Mouse (Mus musculus) heart, embryonic 12.5 days (tissue): Measurements from ENCODE around the gene Usp35. TPM values are rescaled to one million over a fixed set of nuclear protein-coding genes. Genes with fewer than 3 reads are reported as not detected.

ENCODE experiments used
- ATAC-seq: fragments of 200-750 bp; cut with Nextera tagmentation; 2 replicates; pipeline ENCODE4 v1.8.0; 2017; ENCODE audit warnings: moderate TSS enrichment, moderate library complexity; ENCODE audit not compliant: insufficient number of reproducible peaks, low FRiP score
- H3K27ac ChIP-seq: fragments of 300-500 bp; sonication (generic); 2 replicates; pipeline ENCODE4 v1.5.1; 2016; ENCODE audit warnings: mild to moderate bottlenecking, moderate library complexity; ENCODE audit not compliant: poor library complexity, severe bottlenecking
- H3K27me3 ChIP-seq: fragments of 300-500 bp; sonication (generic); replicated peaks from 2 replicates; pipeline ENCODE4 v1.6.1; 2016; ENCODE audit warnings: mild to moderate bottlenecking, moderate library complexity
- H3K36me3 ChIP-seq: fragments of 300-500 bp; sonication (generic); 2 replicates; pipeline ENCODE4 v1.6.1; 2016; ENCODE audit warnings: mild to moderate bottlenecking, moderate library complexity
- H3K4me1 ChIP-seq: fragments of 300-500 bp; sonication (generic); replicated peaks from 2 replicates; pipeline ENCODE4 v1.6.1; 2016; ENCODE audit warnings: mild to moderate bottlenecking
- H3K4me2 ChIP-seq: fragments of 300-500 bp; sonication (generic); 2 replicates; pipeline ENCODE4 v1.6.1; 2016; ENCODE audit warnings: mild to moderate bottlenecking, moderate library complexity
- H3K4me3 ChIP-seq: fragments of 300-500 bp; sonication (generic); 2 replicates; pipeline ENCODE4 v1.5.1; 2016; ENCODE audit warnings: mild to moderate bottlenecking
- H3K9ac ChIP-seq: fragments of 300-500 bp; sonication (generic); 2 replicates; pipeline ENCODE4 v1.6.1; 2016; ENCODE audit warnings: mild to moderate bottlenecking, moderate library complexity
- H3K9me3 ChIP-seq: fragments of 300-500 bp; sonication (generic); replicated peaks from 2 replicates; pipeline ENCODE4 v1.6.1; 2016; ENCODE audit warnings: mild to moderate bottlenecking, moderate library complexity
- WGBS: fragments of 180-500 bp; shearing (Covaris S2); methylation state at CpG from one replicate; pipeline ENCODE4 v1.1.7; 2016; 5-methylcytosine and 5-hydroxymethylcytosine counted together
- polyA plus RNA-seq: library from polyadenylated mRNA; unstranded; fragments of >200 nt; fragmentation: Nextera tagmentation; extraction: Ambion mirVana; gene quantifications from 2 replicates; pipeline ENCODE4 v1.2.1, GENCODE M21; 2016

Gene Usp35
- polyA plus RNA-seq, 1 experiment from 2014 or later = 1.4 TPM

DNA sequence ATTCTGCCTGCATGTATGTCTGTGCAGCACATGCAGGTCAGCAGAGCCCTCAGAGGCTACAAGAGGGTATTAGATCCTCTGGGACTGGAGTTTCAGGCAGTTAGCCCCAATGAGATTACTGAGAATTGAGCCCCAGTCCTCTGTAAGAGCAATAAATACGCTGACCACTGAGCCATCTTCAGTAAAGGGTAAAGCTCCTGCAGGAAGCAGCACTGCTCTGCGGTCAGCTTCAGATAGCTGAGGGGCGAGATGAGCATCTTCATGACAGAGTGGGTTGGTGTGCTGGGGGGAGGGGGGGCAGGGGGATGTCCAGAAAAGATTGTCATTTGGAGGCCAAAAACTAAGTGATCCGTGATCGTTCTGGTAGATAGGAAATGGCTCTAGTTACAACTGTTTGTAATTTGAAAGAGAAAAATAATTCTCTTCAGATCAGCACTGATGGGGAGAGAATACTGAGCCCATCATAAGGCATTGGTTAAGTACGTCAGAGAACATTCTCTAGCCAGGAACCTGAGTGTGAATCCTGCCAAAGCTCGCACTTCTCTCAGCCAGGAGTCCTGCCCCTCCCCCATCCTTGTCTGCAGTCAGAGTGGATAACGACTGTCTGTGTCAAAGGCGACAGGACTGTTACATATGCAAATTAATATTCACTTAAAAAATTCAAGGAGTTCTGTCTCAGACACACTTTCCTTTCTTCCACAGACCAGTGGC lies 14.4 kb upstream of the Usp35 start:
- Histone ChIP-seq H3K9me3 (no peaks in the 10 kb centered on the region), H3K4me3 (no peak overlapping the region), H3K27me3 (no peaks in the 10 kb centered on the region), H3K27ac (no peak overlapping the region), H3K36me3 (peaks cover 12% of the 10 kb centered on the region; the same call in 1 of the 2 replicates), H3K4me1 (peaks cover 29% of the 10 kb centered on the region), H3K4me2 (no peak overlapping the region), H3K9ac (no peak overlapping the region)
- WGBS = 68% methylated on average over 9 of the region's 9 CpGs
- no peak for ATAC-seq

DNA sequence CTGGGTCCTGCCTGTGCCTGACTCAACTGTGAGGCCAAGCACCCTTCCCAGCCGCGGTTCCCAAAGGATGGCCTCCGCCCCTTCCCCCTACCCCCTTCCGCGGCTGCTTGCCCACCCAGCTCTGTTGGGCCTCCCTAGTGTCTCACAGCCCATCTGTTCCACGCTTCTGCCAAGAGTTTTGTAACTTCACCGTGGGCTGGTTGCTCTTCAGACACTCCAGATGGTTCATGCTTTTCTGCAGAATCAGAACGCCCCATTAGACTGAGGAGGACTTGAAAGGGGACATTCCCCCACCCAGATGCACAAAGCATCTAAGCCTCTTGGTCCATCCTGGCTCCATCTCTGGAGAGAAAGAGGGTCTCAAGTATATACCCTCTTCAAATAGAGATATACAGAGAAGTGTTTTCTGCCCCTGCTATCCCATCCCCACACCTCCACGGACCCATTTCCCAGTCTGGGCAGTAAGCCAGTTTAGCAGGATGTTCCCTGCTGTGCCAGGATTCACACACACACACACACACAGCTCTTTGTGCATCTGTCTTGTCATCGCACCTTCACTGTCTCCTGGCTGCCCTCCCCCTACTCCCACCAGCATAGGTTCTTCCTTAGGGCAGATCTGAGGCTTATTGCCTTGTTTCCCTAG lies 13.5 kb upstream of the Usp35 start:
- H3K9me3 ChIP-seq = 0 out of 2 replicates have a peak, but pooled peaks cover under 1% of the 10 kb centered on the region
- H3K27me3 ChIP-seq = no peaks in the 10 kb centered on the region
- no peak overlapping the region for H3K9ac ChIP-seq
- no peak for ATAC-seq
- H3K4me1 ChIP-seq = peaks cover 32% of the 10 kb centered on the region
- H3K4me3 ChIP-seq = no peak overlapping the region
- no peak overlapping the region for H3K27ac ChIP-seq
- no peak overlapping the region for H3K4me2 ChIP-seq
- 51% methylated on average over 10 of the region's 10 CpGs for WGBS
- peaks cover 12% of the 10 kb centered on the region; the same call in 1 of the 2 replicates for H3K36me3 ChIP-seq

DNA sequence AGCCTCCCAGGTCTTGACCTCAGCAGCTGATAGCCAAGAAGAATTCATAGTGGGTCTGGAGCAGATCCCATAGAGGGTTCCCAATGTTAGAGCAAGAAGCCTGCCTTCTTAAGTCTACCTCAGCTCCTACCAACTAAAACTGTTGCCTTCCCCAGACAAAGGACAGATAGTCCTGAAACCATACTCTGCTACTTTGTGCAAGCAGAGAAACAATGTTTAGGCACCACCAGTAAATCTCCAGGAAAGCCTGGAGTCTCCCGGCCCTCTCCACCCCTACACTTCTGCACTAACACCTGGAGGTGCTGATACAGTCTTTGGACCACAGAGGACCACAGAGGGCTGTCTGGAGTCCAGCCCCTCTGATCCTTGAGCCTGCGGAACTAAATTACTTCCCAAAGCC lies 12.8 kb upstream of the Usp35 start:
- H3K27me3 ChIP-seq = no peaks in the 10 kb centered on the region
- no peak for ATAC-seq
- no peak overlapping the region for H3K4me3 ChIP-seq
- H3K9ac ChIP-seq = no peak overlapping the region
- no peak overlapping the region for H3K27ac ChIP-seq
- WGBS = 57% methylated on average over 2 of the region's 2 CpGs
- H3K4me2 ChIP-seq = no peak overlapping the region
- peaks cover 32% of the 10 kb centered on the region for H3K4me1 ChIP-seq
- H3K36me3 ChIP-seq = peaks cover 12% of the 10 kb centered on the region; the same call in 1 of the 2 replicates
- H3K9me3 ChIP-seq = peaks cover 3% of the 10 kb centered on the region; the same call in 1 of the 2 replicates

DNA sequence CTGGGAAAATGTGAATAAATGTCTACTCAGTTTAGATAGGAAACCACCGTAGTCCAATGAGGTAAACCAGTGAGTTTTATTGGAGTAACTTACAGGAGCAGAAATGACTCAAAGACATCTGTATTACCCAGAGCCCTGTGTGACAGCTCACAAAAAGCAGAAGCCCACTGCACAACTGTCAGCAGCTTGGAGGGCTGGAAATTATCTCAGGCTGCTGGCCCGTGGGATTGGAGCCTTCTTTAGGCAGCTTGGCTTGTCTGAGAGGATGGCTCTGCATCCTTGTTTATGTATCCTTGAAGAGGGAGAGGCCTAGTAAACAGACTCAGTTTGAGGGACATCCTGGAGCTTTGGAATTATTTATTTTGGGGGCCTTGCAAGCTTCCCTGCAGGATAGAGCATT lies 11.1 kb upstream of the Usp35 start:
- Histone ChIP-seq H3K9ac (no peak overlapping the region), H3K4me2 (no peak overlapping the region), H3K36me3 (peaks cover 6% of the 10 kb centered on the region; the same call in 1 of the 2 replicates), H3K4me1 (peaks cover 42% of the 10 kb centered on the region), H3K4me3 (no peak overlapping the region), H3K27me3 (no peaks in the 10 kb centered on the region), H3K27ac (peak overlapping the region; percentile 22; the same call in 1 of the 2 replicates), H3K9me3 (peaks cover 3% of the 10 kb centered on the region; the same call in 1 of the 2 replicates)
- WGBS = 18% methylated on average over 2 of the region's 2 CpGs
- no peak for ATAC-seq

DNA sequence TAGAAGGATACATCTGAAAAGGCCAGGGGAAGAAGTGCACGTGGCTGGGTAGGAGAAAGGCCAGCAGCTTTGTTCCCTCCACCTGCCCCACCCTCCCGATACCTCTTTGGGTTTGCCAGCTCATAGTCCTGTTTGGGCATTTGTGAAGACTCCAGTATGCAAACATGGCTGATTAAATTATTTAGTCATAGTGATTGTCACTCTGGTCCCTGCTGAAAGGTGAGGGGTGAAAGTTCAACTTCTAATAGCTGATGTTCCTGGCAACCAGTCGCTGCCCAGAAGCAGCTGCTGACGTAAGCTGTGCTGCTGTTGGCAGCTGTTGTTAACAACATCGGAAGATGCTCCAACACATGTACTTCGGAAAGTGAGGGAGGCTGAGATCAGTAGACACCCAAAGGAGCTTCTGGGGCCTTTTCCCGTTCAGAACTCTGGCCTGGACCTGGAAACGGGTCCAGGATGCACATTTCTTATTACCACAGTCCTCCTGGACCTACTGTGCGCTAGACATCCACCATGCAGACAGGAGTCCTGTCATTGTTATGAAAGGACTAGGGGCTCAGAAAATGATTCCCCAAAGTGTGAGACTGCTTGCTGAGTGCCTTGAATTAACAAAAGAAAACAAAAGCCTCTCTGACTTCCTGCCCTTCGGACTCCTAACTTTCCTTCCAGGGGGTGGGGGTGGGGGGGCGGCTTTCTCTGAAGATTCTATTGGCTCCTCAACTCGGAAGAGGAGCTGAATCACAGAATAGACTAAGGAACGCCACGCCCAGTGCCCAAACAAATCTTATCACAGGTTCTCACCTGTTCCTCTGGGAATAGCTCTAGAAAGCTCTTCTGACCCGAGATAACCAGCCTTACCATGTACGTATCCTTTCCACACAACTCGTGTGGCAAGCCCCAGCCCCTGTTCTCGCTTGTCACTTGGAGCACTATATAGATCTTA lies 9.4 kb upstream of the Usp35 start:
- Histone ChIP-seq H3K4me2 (no peak overlapping the region), H3K36me3 (no peaks in the 10 kb centered on the region), H3K9me3 (peaks cover 3% of the 10 kb centered on the region; the same call in 1 of the 2 replicates), H3K4me1 (peaks cover 46% of the 10 kb centered on the region), H3K4me3 (no peak overlapping the region), H3K9ac (no peak overlapping the region), H3K27me3 (no peaks in the 10 kb centered on the region), H3K27ac (no peak overlapping the region)
- ATAC-seq = no peak
- WGBS = 38% methylated on average over 18 of the region's 18 CpGs

DNA sequence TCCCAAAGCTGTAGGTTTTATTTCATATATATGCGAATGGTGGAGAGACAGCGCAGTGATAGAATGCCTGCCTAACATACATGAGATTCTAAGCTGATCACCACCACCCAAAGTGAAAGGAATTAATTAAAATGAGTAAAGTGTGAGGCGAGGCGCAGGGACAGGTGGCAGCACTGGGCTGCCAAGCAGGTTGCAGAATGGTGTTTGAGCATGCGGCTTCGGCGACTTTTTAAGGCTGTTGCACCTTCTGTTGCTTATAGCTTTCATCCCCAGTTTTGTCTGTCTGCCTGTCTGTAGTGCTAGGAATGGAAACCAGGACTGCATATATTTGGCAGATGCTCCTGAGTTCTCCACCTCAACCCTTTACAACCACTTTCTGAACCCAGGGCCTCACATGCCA lies 7.8 kb upstream of the Usp35 start:
- Histone ChIP-seq H3K4me1 (peaks cover 38% of the 10 kb centered on the region), H3K27ac (no peak overlapping the region)
- WGBS = 86% methylated on average over 7 of the region's 7 CpGs

DNA sequence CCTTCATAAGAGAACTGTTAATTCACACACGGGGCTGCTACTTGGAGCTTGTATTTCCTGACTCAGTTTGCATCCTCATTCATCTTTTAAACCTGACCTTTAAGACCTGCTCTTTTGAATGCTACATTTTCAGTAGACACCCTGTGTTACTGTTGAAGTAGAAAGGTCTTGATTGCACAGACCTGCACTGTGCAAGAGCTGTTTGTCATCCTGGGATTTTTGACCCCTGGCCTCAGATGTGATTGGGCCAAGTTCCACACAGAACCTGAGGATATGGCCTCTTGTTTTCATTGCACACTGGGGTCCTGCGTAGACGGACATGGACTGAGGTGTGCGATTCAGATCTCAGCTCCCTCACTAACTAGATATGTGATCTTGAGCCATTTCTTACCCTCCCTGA lies 6.8 kb upstream of the Usp35 start:
- H3K27ac ChIP-seq = no peak overlapping the region
- H3K27me3 ChIP-seq = no peaks in the 10 kb centered on the region
- no peak overlapping the region for H3K4me3 ChIP-seq
- no peak overlapping the region for H3K4me2 ChIP-seq
- H3K4me1 ChIP-seq = peaks cover 38% of the 10 kb centered on the region
- 85% methylated on average over 4 of the region's 4 CpGs for WGBS
- ATAC-seq = no peak
- no peaks in the 10 kb centered on the region for H3K36me3 ChIP-seq
- H3K9ac ChIP-seq = no peak overlapping the region
- peaks cover 3% of the 10 kb centered on the region; the same call in 1 of the 2 replicates for H3K9me3 ChIP-seq

More for the DNA sequence above, 7.8 kb upstream of the Usp35 start:
- H3K4me2 ChIP-seq = no peak overlapping the region
- H3K36me3 ChIP-seq = no peaks in the 10 kb centered on the region
- H3K27me3 ChIP-seq = no peaks in the 10 kb centered on the region
- peaks cover 3% of the 10 kb centered on the region; the same call in 1 of the 2 replicates for H3K9me3 ChIP-seq
- no peak overlapping the region for H3K9ac ChIP-seq
- ATAC-seq = no peak
- H3K4me3 ChIP-seq = no peak overlapping the region

DNA sequence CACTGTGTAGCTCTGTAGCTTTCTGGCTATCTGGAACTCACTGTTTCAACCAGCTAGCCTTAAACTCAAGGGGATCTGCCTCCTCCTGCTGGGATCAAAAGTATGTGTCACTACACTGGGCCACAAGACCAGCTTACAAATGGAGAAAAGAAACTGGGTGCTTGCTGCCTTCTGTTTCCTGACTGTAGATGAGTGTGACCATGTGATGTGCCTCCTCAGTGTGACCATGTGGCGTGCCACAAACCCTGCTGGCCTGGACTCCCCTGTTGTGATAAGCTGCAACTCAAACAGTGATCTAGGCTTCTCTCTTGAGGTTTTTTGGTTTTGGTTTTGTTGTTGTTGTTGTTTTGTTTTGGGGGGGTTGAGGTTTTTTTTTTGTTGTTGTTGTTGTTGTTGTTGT lies 4.9 kb upstream of the Usp35 start:
- WGBS = 54% methylated on average over 1 of the region's 1 CpGs
- ATAC-seq = no peak
- Histone ChIP-seq H3K4me3 (no peak overlapping the region), H3K9ac (no peak overlapping the region), H3K27ac (no peak overlapping the region), H3K4me1 (peaks cover 32% of the 10 kb centered on the region), H3K36me3 (no peaks in the 10 kb centered on the region), H3K4me2 (no peak overlapping the region), H3K27me3 (no peaks in the 10 kb centered on the region), H3K9me3 (peaks cover 3% of the 10 kb centered on the region; the same call in 1 of the 2 replicates)

DNA sequence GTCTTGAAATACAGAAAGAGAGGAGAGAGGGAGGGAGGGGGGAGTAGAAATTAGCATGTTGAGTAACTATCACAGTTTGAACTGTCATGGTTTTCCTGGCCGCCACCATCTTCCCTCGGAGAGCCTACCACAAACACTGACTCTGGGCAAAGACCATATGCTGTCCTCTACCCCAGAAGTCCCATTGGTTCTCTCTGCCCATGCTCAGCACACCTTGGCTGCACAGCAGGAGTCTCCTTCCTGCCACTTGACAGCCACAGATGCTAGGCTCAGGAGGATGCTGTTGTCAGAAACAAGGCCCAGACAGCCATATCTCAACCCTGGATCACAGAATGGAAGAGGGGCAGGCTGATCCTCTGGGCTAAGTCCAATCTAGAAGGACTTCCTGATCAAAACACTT lies 2.6 kb upstream of the Usp35 start:
- H3K27ac ChIP-seq = no peak overlapping the region
- no peaks in the 10 kb centered on the region for H3K36me3 ChIP-seq
- 87% methylated on average over 2 of the region's 2 CpGs for WGBS
- no peaks in the 10 kb centered on the region for H3K9me3 ChIP-seq
- H3K4me2 ChIP-seq = no peak overlapping the region
- no peaks in the 10 kb centered on the region for H3K27me3 ChIP-seq
- H3K4me1 ChIP-seq = peaks cover 31% of the 10 kb centered on the region
- no peak overlapping the region for H3K4me3 ChIP-seq
- H3K9ac ChIP-seq = no peak overlapping the region
- ATAC-seq = no peak

DNA sequence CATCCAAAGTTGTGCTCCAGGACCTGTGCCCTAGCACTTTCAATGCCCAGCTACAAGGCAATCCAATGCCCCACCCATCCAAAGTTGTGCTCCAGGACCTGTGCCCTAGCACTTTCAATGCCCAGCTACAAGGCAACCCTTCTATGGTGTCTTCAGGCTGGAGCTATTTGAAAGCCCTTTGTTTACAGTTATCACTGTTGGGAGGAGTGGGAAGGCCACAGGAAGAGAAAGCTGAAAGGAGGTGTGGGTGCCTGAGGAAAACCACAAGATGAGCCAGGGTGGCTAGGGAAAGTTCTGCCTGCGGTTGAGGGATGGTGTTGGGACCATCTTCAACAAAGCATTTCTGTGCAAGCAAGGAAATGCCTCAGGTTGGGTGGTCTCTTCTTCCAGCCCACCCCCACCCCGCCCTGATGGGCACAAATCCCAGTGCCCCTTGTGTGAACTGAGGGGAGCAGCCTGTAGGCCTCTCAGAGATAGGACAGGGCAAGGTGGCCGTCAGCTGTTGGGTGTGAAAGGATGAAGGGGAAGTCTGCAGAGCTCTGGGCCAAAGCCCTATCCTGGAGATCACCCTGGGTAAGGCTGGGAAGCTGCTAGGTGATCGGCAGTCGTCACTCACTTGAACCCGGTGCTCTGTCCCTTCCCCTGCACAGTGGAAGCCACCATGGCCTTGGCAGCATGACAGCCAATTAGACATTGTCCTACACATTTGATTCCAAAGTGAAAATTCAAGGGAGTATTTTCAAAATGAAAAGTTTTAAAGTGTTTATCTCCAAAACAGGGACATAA lies 1.5 kb upstream of the Usp35 start:
- no peaks in the 10 kb centered on the region for H3K36me3 ChIP-seq
- H3K4me1 ChIP-seq = peaks cover 26% of the 10 kb centered on the region
- no peak overlapping the region for H3K9ac ChIP-seq
- H3K27me3 ChIP-seq = no peaks in the 10 kb centered on the region; the same call in 1 of the 2 replicates
- ATAC-seq = no peak
- 74% methylated on average over 6 of the region's 6 CpGs for WGBS
- H3K27ac ChIP-seq = no peak overlapping the region
- peak overlapping the region; percentile 89 for H3K4me2 ChIP-seq
- H3K4me3 ChIP-seq = peak overlapping the region; percentile 89
- no peaks in the 10 kb centered on the region for H3K9me3 ChIP-seq
